Mouse (Mus musculus) embryonic facial prominence, embryonic 14.5 days (tissue): ENCODE measurements around the gene Bglap. TPM values are rescaled to one million over a fixed set of nuclear protein-coding genes. Genes with fewer than 3 reads are reported as not detected.

Experiments used
- ATAC-seq: fragments of 200-750 bp; cut with Nextera tagmentation; 2 replicates; pipeline ENCODE4 v1.8.0; 2017; ENCODE audit warnings: low read depth, moderate number of reproducible peaks, moderate TSS enrichment
- DNase-seq: peaks from one replicate; pipeline ENCODE4 v3.0.0-alpha.2; 2015; ENCODE audit warnings: low spot score
- H3K27ac ChIP-seq: fragments of 300-500 bp; sonication (generic); replicated peaks from 2 replicates; pipeline ENCODE4 v1.5.1; 2014; ENCODE audit warnings: low read depth, mild to moderate bottlenecking, low read length, moderate library complexity
- H3K27me3 ChIP-seq: fragments of 300-500 bp; sonication (generic); replicated peaks from 2 replicates; pipeline ENCODE4 v1.6.1; 2014; ENCODE audit warnings: low read length; ENCODE audit not compliant: control insufficient read depth, insufficient read depth
- H3K36me3 ChIP-seq: fragments of 300-500 bp; sonication (generic); 2 replicates; pipeline ENCODE4 v1.6.1; 2014; ENCODE audit warnings: low read length, mixed read lengths; ENCODE audit not compliant: control insufficient read depth, insufficient read depth
- H3K4me1 ChIP-seq: fragments of 300-500 bp; sonication (generic); 2 replicates; pipeline ENCODE4 v1.6.1; 2014; ENCODE audit warnings: antibody characterized with exemption, low read length; ENCODE audit not compliant: control insufficient read depth, insufficient read depth
- H3K4me2 ChIP-seq: fragments of 300-500 bp; sonication (generic); 2 replicates; pipeline ENCODE4 v1.6.1; 2014; ENCODE audit warnings: low read depth, mild to moderate bottlenecking, low read length, moderate library complexity, mixed read lengths
- H3K4me3 ChIP-seq: fragments of 300-500 bp; sonication (generic); 2 replicates; pipeline ENCODE4 v1.5.1; 2014; ENCODE audit warnings: low read depth, mild to moderate bottlenecking, low read length
- H3K9ac ChIP-seq: fragments of 300-500 bp; sonication (generic); 2 replicates; pipeline ENCODE4 v1.6.1; 2014; ENCODE audit warnings: low read depth, mild to moderate bottlenecking, low read length, moderate library complexity, mixed read lengths
- H3K9me3 ChIP-seq: fragments of 300-500 bp; sonication (generic); 2 replicates; pipeline ENCODE4 v1.6.1; 2016; ENCODE audit warnings: low read length; ENCODE audit not compliant: control insufficient read depth
- WGBS: fragments of 180-500 bp; shearing (Covaris S2); extraction: QIAGEN DNeasy Blood & Tissue Kit; methylation state at CpG from one replicate; pipeline ENCODE4 v1.1.7; 2014; 5-methylcytosine and 5-hydroxymethylcytosine counted together
- polyA plus RNA-seq: library from polyadenylated mRNA; unstranded; fragments of >200 nt; fragmentation: Nextera tagmentation; extraction: Ambion mirVana; gene quantifications from 2 replicates; pipeline ENCODE4 v1.2.1, GENCODE M21; 2014

Bglap gene
- polyA plus RNA-seq, 1 experiment from 2014 or later: 33.0 TPM

DNA sequence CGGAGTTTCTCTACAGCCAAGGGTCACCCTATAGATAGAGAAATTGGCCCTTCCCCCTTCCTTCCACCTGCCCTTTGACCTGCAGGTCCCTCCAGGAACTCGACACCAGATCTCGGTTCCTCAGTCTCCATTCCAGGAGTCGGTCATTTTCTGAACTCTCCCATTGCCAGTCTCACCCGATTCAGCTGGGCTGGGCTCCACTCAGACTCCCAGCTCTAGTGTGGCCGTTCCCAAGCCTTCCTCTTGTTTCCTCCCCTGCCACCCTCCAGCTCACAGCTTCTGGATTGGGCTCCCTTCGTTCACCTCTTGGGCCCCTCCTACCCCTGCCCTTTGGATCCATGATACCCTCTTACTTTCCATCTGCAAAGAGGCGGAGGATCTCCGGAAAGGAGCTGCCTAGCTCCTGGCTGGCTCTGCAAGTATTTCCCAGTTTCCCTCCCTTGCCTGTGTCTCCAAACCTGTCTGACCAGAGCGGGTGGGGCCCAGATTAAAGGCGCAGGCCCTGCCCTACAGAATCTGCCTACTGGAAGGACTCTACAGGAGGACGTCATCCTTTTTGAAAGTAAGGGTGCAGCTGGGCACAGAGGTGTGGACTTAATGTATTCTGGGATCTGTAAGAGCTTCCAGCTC, 50.1 kb downstream of the Bglap start:
- H3K4me2 ChIP-seq: peak overlapping the region; percentile 31
- peaks cover 5% of the 10 kb centered on the region; the same call in 1 of the 2 replicates for H3K4me1 ChIP-seq
- peaks cover 9% of the 10 kb centered on the region; the same call in 1 of the 2 replicates for H3K36me3 ChIP-seq
- no peaks in the 10 kb centered on the region for H3K9me3 ChIP-seq
- peak overlapping the region; percentile 22 for H3K4me3 ChIP-seq
- DNase-seq: peak; percentile 68
- no peaks in the 10 kb centered on the region for H3K27me3 ChIP-seq
- 0 out of 2 replicates have a peak overlapping the region, but pooled peaks have one; percentile 29 for H3K27ac ChIP-seq
- H3K9ac ChIP-seq: 0 out of 2 replicates have a peak overlapping the region, but pooled peaks have one; percentile 39
- WGBS: 40% methylated on average over 12 of the region's 12 CpGs
- no peak; the same call in 1 of the 2 replicates for ATAC-seq

Other genes starting within 250 kb of the Bglap start
- gene Mef2d, start 242.1 kb downstream of the Bglap start, polyA plus RNA-seq: 36.8 and 41.7 TPM in 2 replicates
- 4.1 and 7.6 TPM in 2 replicates for gene Rhbg, start 129.8 kb downstream of the Bglap start, polyA plus RNA-seq
- not detected in 2 replicates for gene Gm38392, start 97.3 kb downstream of the Bglap start, polyA plus RNA-seq
- gene Tsacc, start 87.5 kb downstream of the Bglap start, polyA plus RNA-seq: 9.8 and 11.1 TPM in 2 replicates
- 492 and 493 TPM in 2 replicates for gene Cct3, start 87.3 kb downstream of the Bglap start, polyA plus RNA-seq
- 127 and 131 TPM in 2 replicates for gene Glmp, start 59.4 kb downstream of the Bglap start, polyA plus RNA-seq
- gene Tmem79, start 48.3 kb downstream of the Bglap start, polyA plus RNA-seq: 9.9 and 12.7 TPM in 2 replicates
- 31.3 and 33.6 TPM in 2 replicates for gene Smg5, start 48.2 kb downstream of the Bglap start, polyA plus RNA-seq
- gene Paqr6, start 19.9 kb downstream of the Bglap start, polyA plus RNA-seq: 7.3 and 9.2 TPM in 2 replicates
- 1.5 and 4.6 TPM in 2 replicates for gene Bglap3, start 11.7 kb downstream of the Bglap start, polyA plus RNA-seq
- gene Bglap2, start 5.8 kb downstream of the Bglap start, polyA plus RNA-seq: 6.5 and 27.0 TPM in 2 replicates
- gene Pmf1, start 25.9 kb upstream of the Bglap start, polyA plus RNA-seq: 87.0 and 99.7 TPM in 2 replicates
- 18.1 and 21.4 TPM in 2 replicates for gene Slc25a44, start 40.7 kb upstream of the Bglap start, polyA plus RNA-seq
- 9.5 and 10.1 TPM in 2 replicates for gene Sema4a, start 76.7 kb upstream of the Bglap start, polyA plus RNA-seq
- gene Lmna, start 125.5 kb upstream of the Bglap start, polyA plus RNA-seq: 426 and 482 TPM in 2 replicates
- 21.5 and 24.7 TPM in 2 replicates for gene Mex3a, start 147.9 kb upstream of the Bglap start, polyA plus RNA-seq
- gene Rab25, start 163.8 kb upstream of the Bglap start, polyA plus RNA-seq: 33.8 and 38.0 TPM in 2 replicates
- 97.9 and 107 TPM in 2 replicates for gene Lamtor2, start 168.6 kb upstream of the Bglap start, polyA plus RNA-seq
- gene Ubqln4, start 169.3 kb upstream of the Bglap start, polyA plus RNA-seq: 46.3 and 50.0 TPM in 2 replicates
- gene Ssr2, start 191.4 kb upstream of the Bglap start, polyA plus RNA-seq: 289 and 337 TPM in 2 replicates
- gene Arhgef2, start 221.5 kb upstream of the Bglap start, polyA plus RNA-seq: 88.0 and 88.7 TPM in 2 replicates